Mouse (Mus musculus) embryo, embryonic 10 days (tissue): ENCODE measurements at regions not wholly inside any gene's neighbourhood (a gene's known extent, or its start where the extent isn't known, plus 50 kb on each side); places are given as distances from the start of the nearest gene placed in this dataset.

ENCODE experiments used
- DNase-seq: peaks from one replicate; pipeline ENCODE4 v3.0.0-alpha.2; 2015; ENCODE audit warnings: low spot score

GRCm38 (mm10) chr7:117106691-117107191 lies 274.0 kb upstream of the Xylt1 start:
- no peak for DNase-seq

- DNase-seq = no peak
Measured at GRCm38 (mm10) chr7:117108391-117108790, 272.4 kb upstream of the Xylt1 start.

DNA sequence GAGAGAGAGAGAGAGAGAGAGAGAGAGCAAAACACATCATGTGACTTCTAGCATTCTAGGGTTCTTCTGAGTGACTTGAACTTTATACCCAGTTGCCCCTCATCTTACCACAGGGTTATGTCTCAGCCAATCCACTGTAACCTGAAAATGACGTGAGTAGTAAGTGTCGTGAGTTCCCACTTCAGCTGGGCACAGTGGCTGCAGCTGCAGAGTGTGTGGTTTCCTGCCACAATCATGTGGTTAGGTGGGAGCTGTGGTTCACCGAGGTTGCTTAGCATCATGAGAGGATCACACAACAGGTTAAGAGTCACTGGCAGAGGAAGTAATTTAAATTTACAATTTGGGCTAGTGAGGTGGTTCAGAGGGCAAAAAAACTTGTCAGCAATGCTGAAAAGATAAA lies 253.1 kb upstream of the Xylt1 start:
- DNase-seq = no peak

DNA sequence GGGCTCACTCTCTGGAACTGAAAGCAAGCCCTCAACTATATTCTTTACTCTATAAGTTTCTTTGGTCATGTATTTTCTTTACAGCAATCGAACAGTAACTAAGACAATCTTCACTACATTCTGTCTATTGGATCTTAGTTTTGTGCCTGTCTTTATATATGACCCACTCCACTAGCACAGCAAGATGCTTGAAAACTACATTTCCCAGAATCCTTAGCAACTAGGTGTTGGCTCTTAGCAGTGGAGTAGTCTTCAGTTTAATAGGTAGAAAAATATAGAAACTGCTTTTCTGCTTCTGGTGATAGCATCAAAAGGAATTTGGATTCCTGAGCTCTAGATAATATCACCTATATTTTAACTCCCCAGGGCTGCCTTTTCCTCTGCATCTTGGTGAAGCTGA lies 245.9 kb upstream of the Xylt1 start:
- DNase-seq = no peak

DNA sequence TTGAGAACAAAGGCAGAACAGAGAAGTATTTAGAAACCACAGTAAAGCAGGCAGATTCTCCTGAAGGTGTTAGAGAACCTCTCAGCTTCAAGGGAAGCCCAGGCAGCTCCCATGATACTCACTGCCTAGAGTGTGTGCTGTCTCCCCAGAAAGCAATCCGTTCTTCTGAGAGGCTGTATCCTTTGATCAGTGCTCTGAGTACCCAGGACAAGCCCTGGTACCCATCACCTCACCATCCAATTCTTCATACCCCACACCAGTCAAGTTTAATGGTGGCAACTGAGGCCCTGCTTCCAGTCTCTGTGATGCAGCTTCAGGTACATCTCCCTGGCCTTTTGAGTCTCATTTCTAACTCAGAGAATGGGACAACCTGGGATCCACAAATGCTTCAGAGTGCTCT lies 242.1 kb upstream of the Xylt1 start:
- DNase-seq = no peak

DNA sequence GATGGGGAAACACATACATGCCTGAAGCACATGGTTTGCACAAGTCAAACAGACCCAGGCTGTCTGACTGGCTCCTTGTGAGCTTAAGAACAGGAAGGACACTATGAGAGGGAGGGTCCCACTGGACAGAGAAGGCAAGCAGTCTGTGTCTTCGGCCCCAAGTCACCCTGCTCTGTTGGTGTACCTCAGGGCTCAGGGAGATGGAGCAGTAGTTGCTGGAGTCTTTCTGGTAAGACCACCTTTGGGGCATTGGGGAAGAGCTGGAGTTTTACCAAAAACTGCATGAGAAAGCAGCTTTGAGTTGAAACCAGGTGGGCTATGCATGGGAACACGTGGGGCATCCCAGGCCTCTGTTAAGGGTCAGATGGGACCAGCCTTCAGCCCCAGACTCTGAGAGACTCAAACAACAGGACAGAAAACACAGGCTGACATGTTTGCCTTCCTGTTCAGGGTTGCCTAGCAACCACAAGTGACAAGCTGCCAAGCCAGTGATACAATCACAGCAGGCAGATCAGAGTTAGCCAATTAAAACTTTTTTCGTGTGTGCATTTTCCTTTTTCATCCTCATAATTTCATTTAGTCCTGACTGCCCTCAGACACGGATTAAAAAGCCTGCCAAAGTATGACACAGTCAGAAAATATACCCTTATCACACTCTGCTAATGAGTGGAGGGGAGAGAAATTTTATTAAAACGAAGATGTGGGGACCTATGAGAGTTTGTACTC lies 241.4 kb upstream of the Xylt1 start:
- peak; percentile 85 for DNase-seq

- no peak for DNase-seq
Measured at GRCm38 (mm10) chr7:117139971-117140247, 240.9 kb upstream of the Xylt1 start.

GRCm38 (mm10) chr7:117146809-117147208 lies 234.0 kb upstream of the Xylt1 start:
- DNase-seq = no peak

DNA sequence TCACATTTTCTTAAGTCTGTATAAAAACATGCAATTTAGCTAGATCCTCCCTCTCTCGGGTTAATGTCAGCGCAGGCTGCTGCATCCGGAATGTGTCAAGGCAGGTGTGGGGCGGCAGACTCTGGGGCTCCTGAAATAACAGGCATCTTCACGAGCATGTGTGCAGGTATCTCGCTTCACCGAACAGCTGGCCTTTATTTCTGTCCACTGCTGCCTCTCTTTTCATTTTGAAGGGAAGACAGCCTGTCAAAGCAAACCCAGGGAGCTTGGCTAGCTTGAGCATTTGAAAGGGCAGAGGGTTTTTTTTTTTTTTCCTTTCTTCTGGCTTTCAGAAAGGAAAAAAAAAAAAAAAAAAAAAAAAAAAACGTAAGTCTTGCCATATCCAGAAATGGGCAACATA lies 230.4 kb upstream of the Xylt1 start:
- DNase-seq = no peak

- DNase-seq = no peak
Measured at GRCm38 (mm10) chr7:117153826-117154550, 226.8 kb upstream of the Xylt1 start.

GRCm38 (mm10) chr7:117161193-117161908 lies 219.4 kb upstream of the Xylt1 start:
- peak; percentile 35 for DNase-seq

- no peak for DNase-seq
Measured at GRCm38 (mm10) chr7:117174811-117175422, 205.9 kb upstream of the Xylt1 start.

GRCm38 (mm10) chr7:117184011-117184410 lies 196.8 kb upstream of the Xylt1 start:
- no peak for DNase-seq

DNA sequence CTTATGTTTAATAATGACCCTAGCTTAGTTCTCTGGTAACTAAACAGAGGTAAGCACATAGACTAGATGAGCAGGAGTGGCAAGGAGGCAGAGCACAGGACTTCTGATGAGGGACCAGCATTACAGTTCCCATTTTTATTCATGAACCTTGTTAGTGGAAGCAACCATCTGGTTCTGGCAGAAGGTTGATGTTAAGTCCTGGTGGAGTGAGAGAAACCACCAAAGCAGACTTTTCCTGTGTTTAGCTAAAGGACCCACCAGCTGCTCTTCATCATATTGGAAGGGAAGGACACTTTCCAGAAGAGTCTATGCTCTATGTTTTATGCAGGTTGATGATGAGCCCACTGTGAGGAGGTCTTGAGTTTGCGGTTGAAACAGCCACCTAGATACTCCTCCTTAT lies 194.9 kb upstream of the Xylt1 start:
- DNase-seq = no peak

GRCm38 (mm10) chr7:117196611-117197010 lies 184.2 kb upstream of the Xylt1 start:
- no peak for DNase-seq

GRCm38 (mm10) chr7:117226294-117226693 lies 154.5 kb upstream of the Xylt1 start:
- no peak for DNase-seq

DNA sequence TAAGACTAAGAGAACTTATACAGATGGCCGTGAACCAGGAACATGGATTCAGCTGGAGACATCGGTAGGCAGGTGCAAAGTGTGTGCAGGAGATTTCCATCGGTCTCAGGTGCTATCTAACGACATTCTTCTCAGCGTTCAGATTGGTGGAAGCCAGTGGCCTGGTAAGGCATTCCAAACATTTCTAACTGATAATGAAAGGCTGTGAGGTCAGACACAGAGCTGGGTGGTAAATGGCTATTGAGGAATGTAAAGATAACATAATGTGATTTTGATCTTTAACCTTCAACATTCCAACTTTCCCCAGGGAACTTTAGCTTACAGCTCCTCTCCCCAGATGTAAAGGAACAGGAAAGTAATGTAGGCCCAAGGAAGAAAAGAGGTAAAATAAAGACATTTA lies 151.2 kb upstream of the Xylt1 start:
- DNase-seq = peak; percentile 31

DNA sequence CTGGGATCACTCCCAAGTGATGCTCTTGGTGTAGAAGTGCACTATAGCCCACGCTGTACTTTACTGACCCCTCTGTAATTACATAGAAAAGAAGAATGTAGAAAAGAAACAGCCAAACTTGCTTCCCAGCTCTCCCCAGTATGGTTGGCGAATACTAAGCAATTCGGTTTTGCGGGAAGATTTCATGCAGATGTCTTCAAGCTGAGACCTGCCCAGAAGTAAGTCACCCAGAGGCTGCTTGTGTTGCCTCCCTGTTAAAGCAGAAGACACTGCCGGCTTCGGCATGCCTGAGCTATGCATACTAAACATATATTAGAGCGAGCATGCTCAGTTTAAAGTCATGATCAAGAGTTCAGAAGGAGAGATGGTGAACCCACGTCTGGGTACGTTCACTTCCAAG lies 124.0 kb upstream of the Xylt1 start:
- no peak for DNase-seq

GRCm38 (mm10) chr7:117258557-117258956 lies 122.2 kb upstream of the Xylt1 start:
- DNase-seq = no peak

- DNase-seq = no peak
Measured at GRCm38 (mm10) chr7:117259151-117259550, 121.6 kb upstream of the Xylt1 start.

DNA sequence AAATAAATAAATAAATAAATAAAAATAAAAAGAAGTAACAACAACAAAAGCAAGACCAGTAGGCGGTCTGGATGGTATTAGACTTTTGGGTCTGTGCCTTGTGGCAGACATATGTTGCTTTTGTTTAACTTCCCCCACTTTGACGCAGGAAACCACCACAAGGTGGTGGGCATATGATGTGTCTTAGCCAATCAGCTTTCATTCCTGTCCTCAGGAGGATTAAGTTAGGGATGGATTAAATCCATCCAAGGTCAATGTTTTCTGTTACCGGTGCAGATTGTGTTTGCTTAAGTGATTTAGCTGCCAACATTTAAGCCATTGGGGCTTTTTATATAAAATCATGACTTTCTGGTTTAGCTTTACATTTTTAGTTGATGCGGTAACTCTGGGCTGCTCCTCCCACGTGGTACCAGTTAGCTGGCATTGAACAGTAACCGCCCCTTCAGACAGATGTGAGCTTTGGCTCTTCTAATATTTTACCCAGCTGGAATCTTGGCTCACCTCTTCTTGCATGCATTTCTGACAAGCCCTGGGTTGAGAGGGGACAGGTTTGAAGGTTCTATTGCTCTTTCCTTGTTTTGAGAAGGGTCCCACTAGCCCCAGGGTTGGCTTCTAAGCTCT lies 121.0 kb upstream of the Xylt1 start:
- no peak for DNase-seq

DNA sequence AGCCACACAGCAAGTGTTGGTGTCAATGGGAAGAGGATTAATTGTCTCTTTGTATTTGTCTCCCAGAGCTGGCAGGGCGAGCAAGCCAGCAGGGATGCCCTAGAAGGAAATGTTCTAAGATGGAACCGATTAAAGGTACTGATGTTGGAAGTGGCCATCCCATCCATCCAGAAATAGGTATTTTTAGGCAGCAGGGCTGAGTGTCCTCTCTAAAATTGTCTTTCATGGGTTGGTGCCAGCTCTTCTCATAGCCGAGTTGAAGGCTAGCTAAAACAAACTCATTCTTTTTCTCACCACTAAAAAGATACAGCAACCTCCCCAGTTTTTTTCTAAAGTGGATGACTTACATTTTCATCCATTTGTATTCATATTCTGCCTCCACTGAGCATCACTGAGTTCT lies 120.2 kb upstream of the Xylt1 start:
- DNase-seq = no peak
